Mouse (Mus musculus) lung, embryonic 14.5 days (tissue): ENCODE measurements around the gene Irf7. TPM values are rescaled to one million over a fixed set of nuclear protein-coding genes. Genes with fewer than 3 reads are reported as not detected.

ENCODE experiments used
- ATAC-seq: fragments of 200-750 bp; cut with Nextera tagmentation; 2 replicates; pipeline ENCODE4 v1.8.0; 2017; ENCODE audit warnings: mild to moderate bottlenecking, moderate TSS enrichment, moderate library complexity; ENCODE audit not compliant: insufficient read depth
- DNase-seq: peaks from one replicate; pipeline ENCODE4 v3.0.0-alpha.2; 2015
- H3K27ac ChIP-seq: fragments of 300-500 bp; sonication (generic); 2 replicates; pipeline ENCODE4 v1.5.1; 2014; ENCODE audit warnings: low read depth, mild to moderate bottlenecking, moderate library complexity
- H3K27me3 ChIP-seq: fragments of 300-500 bp; sonication (generic); 2 replicates; pipeline ENCODE4 v1.6.1; 2014; ENCODE audit warnings: low read length, control low read depth; ENCODE audit not compliant: insufficient read depth
- H3K36me3 ChIP-seq: fragments of 300-500 bp; sonication (generic); 2 replicates; pipeline ENCODE4 v1.6.1; 2014; ENCODE audit warnings: control low read depth; ENCODE audit not compliant: insufficient read depth
- H3K4me1 ChIP-seq: fragments of 300-500 bp; sonication (generic); 2 replicates; pipeline ENCODE4 v1.6.1; 2014; ENCODE audit warnings: antibody characterized with exemption, control low read depth; ENCODE audit not compliant: insufficient read depth
- H3K4me2 ChIP-seq: fragments of 300-500 bp; sonication (generic); 2 replicates; pipeline ENCODE4 v1.6.1; 2014; ENCODE audit warnings: mild to moderate bottlenecking
- H3K4me3 ChIP-seq: fragments of 300-500 bp; sonication (generic); 2 replicates; pipeline ENCODE4 v1.5.1; 2014; ENCODE audit warnings: low read depth, low read length
- H3K9ac ChIP-seq: fragments of 300-500 bp; sonication (generic); 2 replicates; pipeline ENCODE4 v1.6.1; 2014
- H3K9me3 ChIP-seq: fragments of 300-500 bp; sonication (generic); 2 replicates; pipeline ENCODE4 v1.6.1; 2016; ENCODE audit warnings: low read depth, low read length, control low read depth
- CTCF ChIP-seq: IDR thresholded peaks from 2 replicates; pipeline ENCODE4 v1.5.1; 2016; ENCODE audit warnings: antibody characterized with exemption, low read depth
- WGBS: fragments of 180-500 bp; shearing (Covaris S2); extraction: QIAGEN DNeasy Blood & Tissue Kit; methylation state at CpG from one replicate; pipeline ENCODE4 v1.1.7; 2014; 5-methylcytosine and 5-hydroxymethylcytosine counted together
- polyA plus RNA-seq: library from polyadenylated mRNA; unstranded; fragments of >200 nt; fragmentation: Nextera tagmentation; extraction: Ambion mirVana; gene quantifications from 2 replicates; pipeline ENCODE4 v1.2.1, GENCODE M21; 2014

The Irf7 gene
- polyA plus RNA-seq, 1 experiment from 2014 or later, result 1.0 TPM

DNA sequence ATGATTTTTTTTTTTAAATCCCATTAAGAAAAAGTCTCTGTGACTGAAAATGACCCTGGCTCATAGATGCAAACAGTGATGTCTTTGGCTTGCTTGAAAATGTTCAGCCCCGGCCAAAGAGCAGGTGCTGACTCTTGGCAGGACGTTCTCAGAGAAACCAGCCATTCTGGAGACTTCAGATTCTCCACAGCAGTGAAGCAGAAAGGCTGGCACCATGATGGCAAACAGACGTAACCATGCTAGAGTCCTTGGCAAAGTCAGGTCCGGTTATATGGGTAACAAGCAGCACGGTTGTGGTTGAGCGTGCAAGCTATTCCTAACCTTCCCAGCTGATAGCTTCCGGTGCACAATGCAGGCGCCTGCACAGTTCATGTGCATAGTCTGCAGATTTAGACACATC is 32.9 kb upstream of the Irf7 start:
- peaks cover 3% of the 10 kb centered on the region; the same call in 1 of the 2 replicates for H3K4me1 ChIP-seq
- peaks cover 13% of the 10 kb centered on the region for H3K27me3 ChIP-seq
- ATAC-seq (no peak), DNase-seq (no peak)
- no peak overlapping the region for H3K4me2 ChIP-seq
- WGBS, result 94% methylated on average over 8 of the region's 8 CpGs
- no peak for TF ChIP-seq CTCF
- peaks cover 70% of the 10 kb centered on the region for H3K36me3 ChIP-seq
- no peaks in the 10 kb centered on the region for H3K9me3 ChIP-seq
- no peak overlapping the region for H3K4me3 ChIP-seq
- H3K27ac ChIP-seq, result no peak overlapping the region
- H3K9ac ChIP-seq, result no peak overlapping the region

DNA sequence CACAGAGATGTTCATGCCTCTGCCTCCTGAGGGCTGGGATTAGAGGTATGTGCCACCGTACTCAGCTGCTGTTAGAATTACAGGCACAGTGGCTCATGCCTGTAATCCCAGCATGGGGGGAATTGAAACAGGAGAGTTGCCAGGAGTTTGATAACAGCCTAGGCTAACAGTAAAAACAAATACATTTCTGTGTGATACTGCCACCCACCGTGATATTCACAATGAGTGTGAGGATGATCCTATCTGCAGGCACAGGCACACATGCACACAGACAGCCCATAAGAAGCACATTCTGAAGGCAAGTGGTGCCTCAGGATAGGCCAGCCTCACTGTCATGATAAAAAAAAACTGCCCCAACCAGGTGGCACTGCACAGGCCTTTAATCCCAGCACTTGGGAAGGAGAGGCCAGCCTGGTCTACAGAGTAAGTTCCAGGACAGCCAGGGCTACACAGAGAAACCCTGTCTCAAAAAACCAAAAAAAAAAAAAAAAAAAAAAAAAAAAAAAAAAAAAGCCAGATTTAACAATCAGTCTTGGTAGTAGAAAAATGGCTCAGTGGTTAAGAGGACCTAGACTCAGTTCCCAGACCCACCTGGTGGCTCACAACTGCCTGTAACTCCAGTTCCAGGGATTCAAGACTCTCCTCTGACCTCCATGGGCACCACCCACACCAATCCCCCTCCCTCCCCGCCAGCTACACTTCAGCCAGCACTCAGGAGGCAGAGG is 31.8 kb upstream of the Irf7 start:
- no peak overlapping the region for H3K4me2 ChIP-seq
- H3K4me1 ChIP-seq, result peaks cover 8% of the 10 kb centered on the region; the same call in 1 of the 2 replicates
- 74% methylated on average over 3 of the region's 3 CpGs for WGBS
- no peak for TF ChIP-seq CTCF
- H3K4me3 ChIP-seq, result no peak overlapping the region
- no peak for ATAC-seq
- H3K9ac ChIP-seq, result no peak overlapping the region; the same call in 1 of the 2 replicates
- peaks cover 24% of the 10 kb centered on the region for H3K27me3 ChIP-seq
- no peak overlapping the region for H3K27ac ChIP-seq
- H3K9me3 ChIP-seq, result no peaks in the 10 kb centered on the region
- peaks cover 59% of the 10 kb centered on the region for H3K36me3 ChIP-seq
- DNase-seq, result no peak

DNA sequence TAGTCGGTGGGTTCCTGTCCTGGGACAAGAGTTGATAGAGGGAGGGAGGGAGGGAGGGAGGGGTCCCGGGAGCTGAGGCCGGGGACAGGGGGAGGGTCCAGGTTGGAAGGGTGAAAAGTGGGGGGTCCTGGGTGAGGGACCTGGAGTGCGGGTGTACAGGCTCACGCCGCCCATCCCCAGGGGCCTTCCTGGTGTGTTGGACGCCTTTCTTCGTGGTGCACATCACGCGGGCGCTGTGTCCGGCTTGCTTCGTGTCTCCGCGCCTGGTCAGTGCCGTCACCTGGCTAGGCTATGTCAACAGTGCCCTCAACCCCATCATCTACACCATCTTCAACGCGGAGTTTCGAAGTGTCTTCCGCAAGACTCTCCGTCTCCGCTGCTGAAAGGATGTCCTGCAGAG is 28.2 kb upstream of the Irf7 start:
- peak overlapping the region; percentile 77 for H3K4me2 ChIP-seq
- DNase-seq (no peak), ATAC-seq (no peak)
- no peaks in the 10 kb centered on the region for H3K9me3 ChIP-seq
- peaks cover 11% of the 10 kb centered on the region for H3K4me1 ChIP-seq
- peaks cover 24% of the 10 kb centered on the region for H3K36me3 ChIP-seq
- no peak overlapping the region for H3K27ac ChIP-seq
- peak overlapping the region; percentile 56; the same call in 1 of the 2 replicates for H3K9ac ChIP-seq
- no peak for TF ChIP-seq CTCF
- WGBS, result 5% methylated on average over 22 of the region's 22 CpGs
- peaks cover 50% of the 10 kb centered on the region for H3K27me3 ChIP-seq
- H3K4me3 ChIP-seq, result peak overlapping the region; percentile 38

GRCm38 (mm10) chr7:141293852-141294471 is 27.7 kb upstream of the Irf7 start:
- peaks cover 19% of the 10 kb centered on the region; the same call in 1 of the 2 replicates for H3K36me3 ChIP-seq
- ATAC-seq (peak; percentile 46; the same call in 1 of the 2 replicates), DNase-seq (peak; percentile 79)
- H3K4me2 ChIP-seq, result peak overlapping the region; percentile 77
- TF ChIP-seq CTCF, result peak; percentile 28
- H3K4me1 ChIP-seq, result peaks cover 11% of the 10 kb centered on the region
- H3K9me3 ChIP-seq, result no peaks in the 10 kb centered on the region
- peak overlapping the region; percentile 38 for H3K4me3 ChIP-seq
- H3K9ac ChIP-seq, result peak overlapping the region; percentile 56
- under 1% methylated on average over 53 of the region's 53 CpGs for WGBS
- peaks cover 50% of the 10 kb centered on the region for H3K27me3 ChIP-seq
- H3K27ac ChIP-seq, result no peak overlapping the region

DNA sequence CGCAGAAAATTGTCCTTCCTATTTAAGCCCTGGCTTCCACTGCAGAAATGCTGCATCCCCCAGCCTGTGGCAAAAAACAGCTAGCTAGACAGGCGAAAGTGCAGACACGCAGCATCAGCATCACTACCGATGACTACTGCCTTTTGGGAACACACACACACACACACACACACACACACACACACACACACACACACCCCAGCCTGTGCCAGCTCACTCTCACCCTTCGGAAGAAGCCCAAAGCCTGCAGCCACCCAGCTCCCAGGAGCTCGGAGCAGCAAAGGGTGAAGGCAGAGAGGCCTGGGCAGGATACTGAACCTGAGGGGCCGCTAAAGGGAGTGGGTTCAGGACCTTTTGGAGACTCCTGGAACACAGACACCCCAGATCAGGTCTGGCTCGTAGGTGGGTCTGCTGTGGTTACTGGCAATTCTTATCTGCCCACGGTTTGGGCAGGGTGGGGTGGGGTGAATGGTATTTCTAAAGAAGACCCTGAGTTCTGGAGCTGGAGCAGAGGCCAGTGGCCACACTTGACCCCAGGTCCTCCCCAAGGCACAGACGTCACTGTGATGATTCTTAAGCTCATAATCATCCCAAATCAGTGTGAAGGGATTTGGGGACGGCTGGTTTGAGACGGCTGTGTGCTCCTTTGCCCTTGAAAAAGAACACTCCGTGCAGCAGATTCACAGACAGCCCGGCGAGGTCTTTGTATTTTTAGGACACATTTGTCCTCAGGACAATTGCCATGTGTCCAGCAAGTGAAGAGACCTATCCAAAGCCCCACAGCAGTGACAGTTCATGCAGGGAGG is 26.5 kb upstream of the Irf7 start:
- H3K27ac ChIP-seq, result no peak overlapping the region
- H3K4me1 ChIP-seq, result peaks cover 11% of the 10 kb centered on the region
- H3K4me2 ChIP-seq, result peak overlapping the region; percentile 86
- ATAC-seq, result no peak
- no peaks in the 10 kb centered on the region for H3K9me3 ChIP-seq
- DNase-seq, result peak; percentile 22
- H3K9ac ChIP-seq, result no peak overlapping the region
- peaks cover 13% of the 10 kb centered on the region; the same call in 1 of the 2 replicates for H3K36me3 ChIP-seq
- no peak overlapping the region for H3K4me3 ChIP-seq
- 37% methylated on average over 15 of the region's 15 CpGs for WGBS
- H3K27me3 ChIP-seq, result peaks cover 50% of the 10 kb centered on the region
- TF ChIP-seq CTCF, result no peak

DNA sequence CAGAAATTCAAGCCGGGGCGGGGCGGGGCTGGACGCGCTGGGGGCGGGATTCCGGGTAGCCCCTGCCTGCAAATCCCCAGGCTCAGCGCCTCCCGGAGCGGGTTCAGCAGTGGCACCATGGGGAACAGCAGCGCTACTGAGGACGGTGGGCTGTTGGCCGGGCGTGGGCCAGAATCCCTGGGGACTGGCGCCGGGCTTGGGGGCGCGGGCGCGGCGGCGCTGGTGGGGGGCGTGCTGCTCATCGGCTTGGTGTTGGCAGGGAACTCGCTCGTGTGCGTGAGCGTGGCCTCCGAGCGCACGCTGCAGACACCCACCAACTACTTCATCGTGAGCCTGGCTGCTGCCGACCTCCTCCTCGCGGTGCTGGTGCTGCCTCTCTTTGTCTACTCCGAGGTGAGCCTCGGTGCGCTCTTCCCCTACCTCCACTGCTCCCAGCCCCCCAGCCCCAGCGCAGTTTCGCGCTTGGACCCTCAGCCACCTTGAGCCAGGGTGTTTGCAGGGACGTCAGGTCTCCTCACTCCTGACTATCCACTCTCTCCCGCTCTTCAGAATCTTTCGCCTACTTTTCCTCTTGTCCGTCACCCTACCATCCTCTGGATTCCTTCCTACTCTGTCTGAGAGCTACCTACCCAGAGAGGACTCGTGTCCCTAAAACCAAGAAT is 25.8 kb upstream of the Irf7 start, which contains the start of gene Drd4:
TSS of gene Drd4 (plus strand) at position 86 of the 662 bp plus-strand sequence.
- no peak for TF ChIP-seq CTCF
- Histone ChIP-seq H3K9ac (peak within 1 kb of the TSS; percentile 46), H3K9me3 (no peaks in the 10 kb centered on the region), H3K4me2 (peak within 1 kb of the TSS; percentile 86), H3K27me3 (peaks cover 50% of the 10 kb centered on the region), H3K4me1 (peaks cover 11% of the 10 kb centered on the region), H3K4me3 (peak within 1 kb of the TSS; percentile 43), H3K27ac (no peak within 1 kb of the TSS), H3K36me3 (peaks cover 6% of the 10 kb centered on the region; the same call in 1 of the 2 replicates)
- 2% methylated on average over 46 of the region's 46 CpGs for WGBS
- DNase-seq (peak; percentile 78), ATAC-seq (peak; percentile 84)
